Mouse (Mus musculus) liver, embryonic 12.5 days (tissue): ENCODE results near the gene 1810049J17Rik. TPM values are rescaled to one million over a fixed set of nuclear protein-coding genes. Genes with fewer than 3 reads are reported as not detected.

Experiments used
- ATAC-seq: fragments of 200-750 bp; cut with Nextera tagmentation; 2 replicates; pipeline ENCODE4 v1.8.0; 2017; ENCODE audit warnings: moderate number of reproducible peaks, mild to moderate bottlenecking, moderate library complexity
- H3K27ac ChIP-seq: fragments of 300-500 bp; sonication (generic); 2 replicates; pipeline ENCODE4 v1.5.1; 2016; ENCODE audit warnings: mild to moderate bottlenecking
- H3K27me3 ChIP-seq: fragments of 300-500 bp; sonication (generic); replicated peaks from 2 replicates; pipeline ENCODE4 v1.6.1; 2016; ENCODE audit warnings: mild to moderate bottlenecking, moderate library complexity
- H3K36me3 ChIP-seq: fragments of 300-500 bp; sonication (generic); 2 replicates; pipeline ENCODE4 v1.6.1; 2016; ENCODE audit warnings: mild to moderate bottlenecking, moderate library complexity
- H3K4me1 ChIP-seq: fragments of 300-500 bp; sonication (generic); 2 replicates; pipeline ENCODE4 v1.6.1; 2016
- H3K4me2 ChIP-seq: fragments of 300-500 bp; sonication (generic); 2 replicates; pipeline ENCODE4 v1.6.1; 2016; ENCODE audit warnings: mild to moderate bottlenecking, moderate library complexity
- H3K4me3 ChIP-seq: fragments of 300-500 bp; sonication (generic); 2 replicates; pipeline ENCODE4 v1.5.1; 2016; ENCODE audit warnings: mild to moderate bottlenecking, moderate library complexity
- H3K9ac ChIP-seq: fragments of 300-500 bp; sonication (generic); 2 replicates; pipeline ENCODE4 v1.6.1; 2016; ENCODE audit warnings: mild to moderate bottlenecking, moderate library complexity
- H3K9me3 ChIP-seq: fragments of 300-500 bp; sonication (generic); replicated peaks from 2 replicates; pipeline ENCODE4 v1.6.1; 2016; ENCODE audit warnings: mild to moderate bottlenecking, moderate library complexity
- WGBS: fragments of 180-500 bp; shearing (Covaris S2); methylation state at CpG from one replicate; pipeline ENCODE4 v1.1.7; 2016; ENCODE audit not compliant: insufficient replicate concordance; 5-methylcytosine and 5-hydroxymethylcytosine counted together
- polyA plus RNA-seq: library from polyadenylated mRNA; unstranded; fragments of >200 nt; fragmentation: Nextera tagmentation; extraction: Ambion mirVana; gene quantifications from 2 replicates; pipeline ENCODE4 v1.2.1, GENCODE M21; 2016

Gene 1810049J17Rik
- polyA plus RNA-seq, 1 experiment from 2014 or later, result 1.9 TPM

DNA sequence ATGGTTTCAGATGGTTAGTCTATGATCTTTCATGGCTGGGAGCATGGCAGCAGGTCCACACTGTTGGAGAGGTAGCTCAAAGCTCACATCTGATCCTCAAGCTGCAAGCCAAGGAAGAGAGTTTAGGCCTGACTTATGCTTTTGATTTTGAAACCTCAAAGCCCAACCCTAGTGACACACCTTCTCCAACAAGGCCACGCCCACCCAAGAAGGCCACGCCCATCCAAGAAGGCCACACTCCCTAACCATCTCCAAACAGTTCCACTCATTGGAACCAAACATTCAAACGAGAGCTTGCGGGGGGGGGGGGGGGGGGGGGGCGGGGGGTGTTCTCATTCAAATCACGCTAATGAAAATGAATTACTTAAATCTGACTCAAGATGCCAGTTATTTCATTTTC lies 19.9 kb downstream of the 1810049J17Rik start:
- peaks cover 29% of the 10 kb centered on the region for H3K4me1 ChIP-seq
- H3K9me3 ChIP-seq, result no peaks in the 10 kb centered on the region
- no peak overlapping the region for H3K4me3 ChIP-seq
- H3K27me3 ChIP-seq, result no peaks in the 10 kb centered on the region
- H3K9ac ChIP-seq, result no peak overlapping the region
- no peak overlapping the region for H3K4me2 ChIP-seq
- WGBS, result 42% methylated on average over 5 of the region's 6 CpGs
- no peak for ATAC-seq
- no peak overlapping the region for H3K27ac ChIP-seq
- no peaks in the 10 kb centered on the region for H3K36me3 ChIP-seq

GRCm38 (mm10) chr15:12298231-12298737 lies 23.4 kb downstream of the 1810049J17Rik start:
- Histone ChIP-seq H3K4me3 (no peak overlapping the region), H3K4me1 (peaks cover 4% of the 10 kb centered on the region), H3K36me3 (no peaks in the 10 kb centered on the region), H3K4me2 (no peak overlapping the region), H3K27ac (no peak overlapping the region), H3K9ac (no peak overlapping the region), H3K27me3 (no peaks in the 10 kb centered on the region), H3K9me3 (no peaks in the 10 kb centered on the region)
- ATAC-seq, result no peak
- 70% methylated on average over 7 of the region's 7 CpGs for WGBS

DNA sequence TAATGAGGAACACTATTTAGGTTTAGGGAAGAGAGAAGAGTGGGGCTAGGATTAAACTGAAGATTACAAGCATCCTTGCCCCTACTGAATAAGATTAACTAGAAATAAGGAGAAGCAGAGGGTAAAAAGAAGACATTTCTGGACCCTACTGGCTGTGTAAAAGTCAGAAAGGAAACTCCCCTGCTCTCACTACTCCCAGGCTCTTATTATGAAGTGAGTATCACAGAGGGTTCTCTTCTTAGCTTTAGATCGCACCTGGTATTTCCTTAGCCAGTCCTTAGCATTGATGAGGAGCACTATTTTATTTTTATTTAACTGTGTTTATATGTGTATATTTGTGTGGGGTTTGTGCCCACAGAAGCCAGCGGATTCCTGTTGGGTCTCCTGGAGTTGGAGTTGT lies 25.5 kb downstream of the 1810049J17Rik start:
- 55% methylated on average over 2 of the region's 2 CpGs for WGBS
- ATAC-seq, result no peak
- H3K4me1 ChIP-seq, result peaks cover 4% of the 10 kb centered on the region
- no peaks in the 10 kb centered on the region for H3K9me3 ChIP-seq
- no peaks in the 10 kb centered on the region for H3K36me3 ChIP-seq
- no peak overlapping the region for H3K9ac ChIP-seq
- H3K4me2 ChIP-seq, result no peak overlapping the region
- no peak overlapping the region for H3K4me3 ChIP-seq
- no peaks in the 10 kb centered on the region for H3K27me3 ChIP-seq
- H3K27ac ChIP-seq, result no peak overlapping the region

DNA sequence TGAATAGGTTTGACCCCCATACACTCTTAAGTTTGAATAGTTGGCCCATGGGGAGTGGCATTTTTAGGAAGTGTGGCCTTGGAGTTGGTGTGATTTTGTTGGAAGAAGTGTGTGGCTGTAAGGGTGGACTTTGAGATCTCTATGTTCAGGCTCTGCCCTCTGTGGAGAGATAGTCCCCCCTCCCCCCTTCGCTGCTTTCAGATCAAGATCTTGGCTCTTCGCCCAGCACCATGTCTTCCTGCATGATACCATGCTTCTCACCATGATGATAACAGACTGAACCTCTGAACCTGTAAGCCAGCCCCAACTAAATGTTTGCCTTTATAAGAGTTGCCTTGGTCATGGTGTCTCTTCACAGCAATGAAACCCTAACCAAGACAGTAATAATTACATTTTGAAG lies 29.9 kb downstream of the 1810049J17Rik start:
- H3K27ac ChIP-seq, result no peak overlapping the region
- WGBS, result 53% methylated on average over 2 of the region's 2 CpGs
- ATAC-seq, result no peak

GRCm38 (mm10) chr15:12290330-12290729 lies 31.4 kb downstream of the 1810049J17Rik start:
- H3K4me1 ChIP-seq, result peaks cover 19% of the 10 kb centered on the region
- no peak overlapping the region for H3K9ac ChIP-seq
- H3K4me2 ChIP-seq, result no peak overlapping the region; the same call in 1 of the 2 replicates
- H3K9me3 ChIP-seq, result no peaks in the 10 kb centered on the region
- peak; percentile 79 for ATAC-seq
- H3K4me3 ChIP-seq, result no peak overlapping the region
- H3K27ac ChIP-seq, result no peak overlapping the region
- 32% methylated on average over 7 of the region's 7 CpGs for WGBS
- no peaks in the 10 kb centered on the region for H3K36me3 ChIP-seq
- no peaks in the 10 kb centered on the region for H3K27me3 ChIP-seq

More for the DNA sequence above, 29.9 kb downstream of the 1810049J17Rik start:
- Histone ChIP-seq H3K4me1 (peaks cover 19% of the 10 kb centered on the region), H3K4me2 (no peak overlapping the region), H3K9me3 (no peaks in the 10 kb centered on the region), H3K9ac (no peak overlapping the region), H3K27me3 (no peaks in the 10 kb centered on the region), H3K4me3 (no peak overlapping the region), H3K36me3 (no peaks in the 10 kb centered on the region)

- Histone ChIP-seq H3K36me3 (no peaks in the 10 kb centered on the region), H3K4me2 (no peak overlapping the region), H3K9ac (no peak overlapping the region), H3K9me3 (no peaks in the 10 kb centered on the region), H3K4me3 (no peak overlapping the region), H3K27ac (no peak overlapping the region), H3K4me1 (0 out of 2 replicates have a peak, but pooled peaks cover 11% of the 10 kb centered on the region), H3K27me3 (no peaks in the 10 kb centered on the region)
- 75% methylated on average over 5 of the region's 5 CpGs for WGBS
- ATAC-seq, result no peak
These were observed 36.2 kb downstream of the 1810049J17Rik start for GRCm38 (mm10) chr15:12285535-12285809.

- Histone ChIP-seq H3K27ac (no peak overlapping the region), H3K4me2 (no peak overlapping the region), H3K27me3 (no peaks in the 10 kb centered on the region), H3K36me3 (no peaks in the 10 kb centered on the region), H3K9ac (no peak overlapping the region), H3K9me3 (no peaks in the 10 kb centered on the region), H3K4me1 (0 out of 2 replicates have a peak, but pooled peaks cover 6% of the 10 kb centered on the region), H3K4me3 (no peak overlapping the region)
- ATAC-seq, result no peak
- 68% methylated on average over 6 of the region's 6 CpGs for WGBS
These were observed 36.7 kb downstream of the 1810049J17Rik start for GRCm38 (mm10) chr15:12284794-12285534.

- H3K27ac ChIP-seq, result no peak overlapping the region
- 78% methylated on average over 1 of the region's 1 CpGs for WGBS
- no peaks in the 10 kb centered on the region for H3K9me3 ChIP-seq
- ATAC-seq, result no peak
- no peaks in the 10 kb centered on the region for H3K4me1 ChIP-seq
- no peaks in the 10 kb centered on the region for H3K27me3 ChIP-seq
- H3K4me3 ChIP-seq, result no peak overlapping the region
- H3K9ac ChIP-seq, result no peak overlapping the region
- H3K4me2 ChIP-seq, result no peak overlapping the region
- H3K36me3 ChIP-seq, result no peaks in the 10 kb centered on the region
These were observed 41.9 kb downstream of the 1810049J17Rik start for GRCm38 (mm10) chr15:12279816-12280215.

GRCm38 (mm10) chr15:12275091-12275623 lies 46.5 kb downstream of the 1810049J17Rik start:
- peaks cover 6% of the 10 kb centered on the region for H3K36me3 ChIP-seq
- no peak overlapping the region for H3K4me3 ChIP-seq
- H3K27ac ChIP-seq, result no peak overlapping the region
- H3K9me3 ChIP-seq, result no peaks in the 10 kb centered on the region
- H3K4me1 ChIP-seq, result peaks cover 22% of the 10 kb centered on the region
- H3K4me2 ChIP-seq, result no peak overlapping the region
- H3K9ac ChIP-seq, result no peak overlapping the region
- ATAC-seq, result no peak
- no peaks in the 10 kb centered on the region for H3K27me3 ChIP-seq
- WGBS, result 53% methylated on average over 4 of the region's 4 CpGs

GRCm38 (mm10) chr15:12274053-12274769 lies 47.5 kb downstream of the 1810049J17Rik start:
- H3K4me2 ChIP-seq, result no peak overlapping the region
- ATAC-seq, result no peak
- peaks cover 23% of the 10 kb centered on the region for H3K4me1 ChIP-seq
- 49% methylated on average over 4 of the region's 4 CpGs for WGBS
- peaks cover 16% of the 10 kb centered on the region for H3K36me3 ChIP-seq
- no peak overlapping the region for H3K4me3 ChIP-seq
- H3K27ac ChIP-seq, result no peak overlapping the region
- no peaks in the 10 kb centered on the region for H3K9me3 ChIP-seq
- no peaks in the 10 kb centered on the region for H3K27me3 ChIP-seq
- no peak overlapping the region for H3K9ac ChIP-seq

DNA sequence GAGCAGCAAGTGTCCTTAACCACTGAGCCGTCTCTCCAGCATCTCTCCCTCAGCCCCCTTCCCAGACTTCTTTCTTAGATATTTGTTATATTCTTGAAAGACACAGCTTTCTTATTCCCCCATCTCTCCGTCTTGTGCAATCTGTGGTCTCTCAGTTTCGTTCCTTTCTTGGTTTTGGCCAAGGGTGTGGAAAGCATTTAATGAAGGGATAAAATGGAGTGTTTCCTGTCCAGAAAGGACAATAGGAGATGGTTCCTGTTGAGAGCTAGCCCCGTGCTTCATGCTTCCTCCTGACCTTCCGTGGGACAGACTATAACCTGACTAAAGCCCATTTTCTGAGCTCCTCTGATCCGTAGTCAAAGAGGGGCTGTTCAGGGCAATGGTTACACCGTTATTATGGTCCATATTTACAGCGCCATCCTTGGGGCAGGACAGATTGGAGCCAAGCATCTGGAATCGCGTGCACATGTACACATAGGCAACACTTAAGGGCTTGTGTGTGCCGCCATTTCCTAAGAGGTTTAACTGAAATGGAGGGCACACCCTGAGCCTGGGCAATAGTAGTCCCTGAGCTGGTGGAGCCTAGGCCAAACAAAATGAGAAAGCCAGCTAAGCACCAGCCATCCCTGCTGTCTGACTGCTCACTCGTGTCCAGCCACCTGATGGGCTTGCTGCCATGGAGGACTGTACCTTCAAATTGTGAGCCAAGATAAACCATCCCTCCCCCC lies 48.2 kb downstream of the 1810049J17Rik start:
- H3K36me3 ChIP-seq, result peaks cover 23% of the 10 kb centered on the region
- peaks cover 23% of the 10 kb centered on the region for H3K4me1 ChIP-seq
- H3K4me3 ChIP-seq, result no peak overlapping the region
- 66% methylated on average over 12 of the region's 12 CpGs for WGBS
- H3K27ac ChIP-seq, result no peak overlapping the region
- no peaks in the 10 kb centered on the region for H3K9me3 ChIP-seq
- no peak for ATAC-seq
- H3K4me2 ChIP-seq, result no peak overlapping the region
- no peak overlapping the region for H3K9ac ChIP-seq
- H3K27me3 ChIP-seq, result no peaks in the 10 kb centered on the region
